Mouse (Mus musculus) mesoderm, embryonic 11.5 days (tissue): ENCODE measurements at regions not wholly inside any gene's neighbourhood (a gene's known extent, or its start where the extent isn't known, plus 50 kb on each side); places are given as distances from the start of the nearest gene placed in this dataset.
A peak's percentile ranks its signal among the peaks of the same experiment; 100 is the strongest.

Experiments
- DNase-seq: peaks from one replicate; pipeline ENCODE4 v3.0.0-alpha.2; 2012; ENCODE audit warnings: low read depth, low spot score

DNA sequence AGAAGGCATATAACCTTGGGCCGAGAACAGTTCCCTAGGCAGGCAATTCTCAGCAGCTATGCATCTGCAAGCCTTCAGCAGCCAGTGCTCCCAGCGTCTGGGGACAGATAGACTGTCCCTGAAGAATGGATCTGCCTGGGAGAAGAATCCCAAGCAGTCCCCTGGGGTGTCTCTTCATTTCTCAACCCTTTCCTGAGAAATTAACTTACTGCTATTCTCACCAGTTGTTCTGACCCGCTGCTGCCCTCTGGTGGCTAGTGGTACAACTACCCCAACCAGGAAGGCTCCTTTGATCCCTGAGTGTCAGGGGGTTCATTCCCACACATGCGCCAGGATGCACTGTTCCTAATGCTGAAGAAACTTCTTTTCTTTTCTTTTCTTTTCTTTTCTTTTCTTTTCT lies 323.7 kb downstream of the Gm45692 start:
- DNase-seq = peak; percentile 73

DNA sequence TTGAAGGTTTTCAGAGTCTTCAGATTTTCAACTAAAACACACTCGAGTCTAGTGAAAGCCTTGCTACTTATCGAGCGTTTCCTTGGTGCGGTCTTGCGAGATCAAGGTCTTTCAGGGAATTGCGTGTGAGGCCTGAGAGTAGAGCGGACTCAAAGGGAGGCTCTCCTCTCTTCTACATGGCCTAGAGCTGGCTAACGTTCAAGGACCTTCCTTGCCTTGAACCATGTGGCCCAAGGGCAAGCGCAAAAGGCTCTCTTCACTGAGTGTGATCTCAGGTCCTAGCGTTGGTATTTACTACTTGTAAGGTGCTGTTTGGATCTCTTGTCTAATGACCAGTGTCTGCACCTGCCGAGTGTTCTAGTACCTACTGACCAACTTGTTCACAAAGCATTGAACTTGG lies 324.4 kb downstream of the Gm45692 start:
- no peak for DNase-seq

DNA sequence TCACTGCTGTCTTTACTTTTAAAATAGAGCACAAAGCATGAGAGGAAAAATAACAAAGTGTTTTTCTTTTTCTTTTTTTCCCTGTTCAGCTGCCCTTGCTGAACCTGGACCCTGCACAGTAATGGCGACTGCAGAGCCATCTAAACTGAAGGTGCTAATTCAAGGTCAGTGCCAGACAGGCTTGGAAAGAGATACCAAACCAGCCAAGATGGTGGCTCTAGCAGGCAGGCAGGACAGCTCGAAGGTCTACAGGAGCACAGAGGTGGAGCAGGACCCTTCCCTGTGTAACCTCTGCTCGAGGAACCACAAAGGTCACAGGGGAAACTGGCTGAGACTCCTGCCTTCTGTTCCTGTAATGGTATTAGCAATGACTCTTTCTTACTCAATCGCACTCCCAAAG lies 326.7 kb downstream of the Gm45692 start:
- no peak for DNase-seq

DNA sequence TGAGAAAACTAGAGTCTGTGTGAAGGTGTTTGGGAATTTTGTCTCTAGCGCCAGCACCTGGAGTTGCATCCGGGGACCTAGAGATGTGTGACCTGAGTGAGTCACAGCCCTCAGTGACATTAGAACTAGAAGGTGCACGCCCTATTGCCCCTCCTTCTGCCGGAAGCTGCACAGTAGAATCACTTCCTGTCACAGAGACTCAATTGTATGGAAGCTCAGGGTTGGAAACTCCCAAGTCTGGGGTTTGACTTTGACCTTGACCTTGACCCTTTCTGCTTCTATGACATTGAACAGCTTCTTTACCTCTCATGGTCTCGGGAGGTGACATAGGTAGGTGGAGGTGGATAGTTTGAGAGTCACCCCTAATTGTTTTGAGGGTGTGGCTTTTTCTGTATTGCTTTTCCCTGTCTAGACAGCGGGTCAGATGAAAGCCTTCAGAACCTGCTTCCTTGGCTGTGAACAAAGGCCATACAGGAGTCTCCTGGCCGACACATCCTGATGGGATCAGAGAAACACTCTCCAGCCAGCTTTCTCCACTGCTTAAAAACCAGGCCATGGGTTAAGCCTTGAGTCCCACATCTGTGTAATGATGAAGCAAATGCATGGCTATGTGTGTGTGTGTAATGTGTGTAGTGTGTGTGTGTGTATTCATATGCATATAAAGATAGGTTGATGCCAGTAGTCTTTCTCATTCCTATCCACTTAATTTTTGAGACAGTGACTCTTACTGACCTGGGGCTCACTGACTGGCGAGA lies 328.7 kb downstream of the Gm45692 start:
- DNase-seq = no peak

DNA sequence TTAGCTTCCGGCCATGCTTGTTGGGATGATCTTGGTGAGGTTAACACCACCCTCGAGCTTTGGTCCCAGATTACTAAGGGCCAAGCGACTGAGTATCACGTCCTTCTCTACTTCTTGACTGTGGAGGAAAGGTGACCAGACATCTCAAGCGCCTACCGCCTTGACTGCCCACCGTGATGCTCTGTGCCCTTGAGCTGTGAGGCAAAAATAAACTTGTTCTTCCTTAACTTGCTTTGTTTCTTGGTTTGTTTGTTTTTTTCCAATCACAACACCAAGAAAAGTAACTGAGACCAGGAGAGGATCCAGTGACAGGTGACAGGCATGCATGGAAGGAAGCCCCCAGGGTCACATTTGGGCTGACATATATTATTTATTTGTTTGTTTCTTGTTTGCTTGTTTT lies 330.0 kb downstream of the Gm45692 start:
- no peak for DNase-seq

DNA sequence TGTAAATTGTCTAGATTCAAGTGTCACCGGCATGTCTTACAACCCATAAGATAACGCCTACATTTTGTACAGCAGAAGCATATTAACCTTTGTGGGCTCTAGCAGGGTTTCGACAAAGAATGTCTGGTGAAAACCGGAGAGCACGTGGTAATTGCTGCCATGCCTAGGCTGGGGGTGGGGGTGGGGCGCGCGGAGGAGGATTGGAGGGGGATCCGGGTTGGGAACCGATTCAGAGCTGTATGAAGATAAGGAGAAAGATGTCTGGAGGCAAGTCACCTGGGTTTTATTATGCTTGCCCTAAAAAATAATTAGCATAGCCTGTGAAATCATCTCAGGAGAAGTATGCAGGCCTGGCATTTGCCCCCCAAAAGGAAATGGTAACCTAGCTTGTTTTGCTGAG lies 331.2 kb downstream of the Gm45692 start:
- DNase-seq = no peak

DNA sequence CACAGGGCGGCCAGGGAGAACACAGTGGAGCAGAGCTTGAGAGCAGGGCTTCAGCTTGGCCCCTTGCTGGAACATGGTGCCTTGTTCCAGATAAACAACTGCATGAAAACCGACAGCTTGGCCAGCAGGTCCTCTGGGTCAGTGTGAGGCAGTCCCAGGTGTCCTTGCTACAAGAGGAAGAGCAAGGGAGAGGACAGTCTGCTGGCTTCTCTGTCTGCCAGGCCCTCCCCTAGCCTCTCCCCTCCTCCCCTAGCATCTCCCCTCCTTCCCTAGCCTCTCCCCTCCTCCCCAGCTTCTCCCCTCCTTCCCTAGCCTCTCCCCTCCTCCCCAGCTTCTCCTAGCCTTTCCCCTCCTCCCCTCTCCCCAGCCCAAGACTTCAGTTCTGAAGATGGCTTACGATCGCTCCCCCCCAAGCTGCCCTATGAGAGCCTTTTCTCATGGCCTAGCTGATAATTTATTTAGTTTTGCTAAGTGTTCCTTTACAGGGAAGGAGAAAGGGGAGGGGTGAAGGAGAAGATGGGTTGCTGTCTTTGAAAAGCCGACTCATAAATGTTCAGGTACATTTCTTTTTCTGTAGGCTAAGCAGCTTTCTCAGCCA lies 333.7 kb downstream of the Gm45692 start:
- DNase-seq = no peak

DNA sequence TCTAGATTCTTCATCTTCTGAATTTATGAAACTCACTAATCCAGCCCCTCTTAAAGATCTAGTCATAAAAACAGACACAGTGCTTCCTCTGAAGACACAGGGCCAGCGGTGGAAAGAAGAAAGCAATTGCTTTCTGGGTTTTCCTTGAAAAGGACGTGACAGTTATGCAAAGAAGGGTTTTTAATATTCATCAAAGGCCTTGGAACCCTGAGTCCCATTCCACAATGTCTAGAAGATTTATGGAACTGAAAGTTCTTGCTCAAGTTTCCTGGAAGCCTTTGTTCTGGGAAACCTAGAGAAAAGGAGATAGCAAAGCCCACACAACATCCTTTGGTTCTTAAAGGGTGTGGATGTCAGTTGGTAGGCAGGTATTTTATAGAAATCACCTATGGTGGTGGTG lies 346.0 kb downstream of the Gm45692 start:
- DNase-seq = no peak

DNA sequence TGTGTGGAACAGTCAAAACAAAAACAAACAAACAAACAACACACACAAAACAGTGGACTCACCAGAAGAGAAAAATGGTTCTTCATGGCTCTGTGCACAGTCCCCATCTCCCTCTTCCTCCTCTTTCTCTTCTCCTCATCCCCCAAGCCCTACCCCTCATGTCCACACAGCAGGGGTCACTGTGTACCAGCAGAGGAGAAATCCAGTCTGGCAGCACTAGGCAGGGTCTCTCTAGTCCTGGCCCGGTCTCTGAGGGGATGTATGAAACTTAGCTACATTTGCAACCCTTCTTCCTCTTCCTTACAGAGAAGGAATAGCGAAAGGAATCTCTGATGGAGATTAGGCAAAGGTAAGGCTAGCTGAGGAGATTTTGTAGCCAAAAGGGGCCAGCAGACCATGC lies 349.1 kb downstream of the Gm45692 start:
- DNase-seq = no peak

DNA sequence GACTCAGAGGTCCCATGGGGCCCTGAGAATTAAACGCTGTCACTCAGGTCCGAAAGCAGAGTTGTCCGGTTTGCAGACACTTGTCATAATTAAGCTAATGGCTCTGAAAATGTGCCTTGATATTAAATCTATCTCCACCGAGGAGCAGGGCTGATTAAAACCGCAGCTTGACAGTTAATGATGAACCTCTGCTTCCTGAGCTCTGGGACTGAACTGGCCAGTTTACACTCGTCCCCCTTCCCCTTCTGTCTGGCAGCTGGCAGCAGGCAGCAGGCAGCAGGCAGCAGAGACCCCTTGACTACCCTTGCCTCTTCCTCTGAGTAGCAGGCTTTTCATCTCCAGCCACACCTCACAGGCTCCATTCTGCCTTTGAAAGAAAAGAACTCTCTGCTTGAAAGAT lies 350.4 kb downstream of the Gm45692 start:
- DNase-seq = no peak

DNA sequence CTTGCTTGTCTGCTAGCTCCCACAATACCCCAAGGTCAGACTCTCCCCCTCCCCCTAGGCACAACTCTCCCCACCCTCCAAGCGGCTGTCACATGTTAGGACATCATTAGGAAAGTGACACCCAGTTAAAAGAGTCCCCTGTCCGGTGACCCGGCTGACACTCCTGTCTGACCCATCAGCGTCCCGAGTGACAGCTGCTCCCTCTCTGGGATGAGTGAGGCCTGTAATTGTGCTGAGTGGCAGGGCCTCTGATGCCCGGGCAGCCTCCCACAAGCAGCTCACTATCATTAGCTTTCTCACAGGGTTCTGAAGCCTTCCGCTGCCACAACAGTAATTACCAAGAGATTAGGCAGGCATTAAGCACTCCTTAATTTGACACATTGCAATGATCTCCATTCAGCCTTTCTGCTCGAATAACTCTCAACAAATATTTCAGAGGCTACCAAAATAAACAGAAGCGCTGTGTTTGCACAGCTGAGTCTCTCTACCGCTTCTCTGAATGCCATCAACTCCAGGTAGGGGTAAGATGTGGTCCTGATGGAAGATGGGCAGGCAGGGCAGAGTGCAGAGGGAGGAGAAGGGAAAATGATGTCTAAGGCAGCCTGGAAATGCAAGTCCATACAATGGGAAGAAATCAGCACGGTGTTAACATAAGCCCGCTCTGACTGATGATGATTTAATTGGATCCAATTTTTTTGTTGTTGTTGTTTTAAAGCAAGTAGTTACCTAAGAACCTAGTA lies 352.6 kb downstream of the Gm45692 start:
- no peak for DNase-seq

DNA sequence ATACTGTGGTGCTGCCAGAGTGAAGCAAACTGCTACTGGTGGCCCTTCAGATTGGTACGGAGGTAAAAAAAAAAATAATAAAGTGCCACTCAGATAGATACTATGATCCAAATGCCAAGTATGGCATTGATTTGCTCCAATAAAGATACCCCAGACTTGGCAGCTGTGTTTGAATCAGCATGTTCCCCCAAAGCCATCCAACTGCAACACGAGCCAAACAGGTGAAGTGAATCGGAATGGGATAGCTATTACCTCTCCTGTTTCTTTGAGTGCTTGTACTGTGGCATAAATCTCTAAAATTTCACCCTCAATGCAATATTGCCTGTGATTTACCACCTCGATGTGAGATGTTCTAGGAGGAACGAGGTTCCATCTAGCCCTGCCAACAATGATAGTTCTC lies 365.4 kb downstream of the Gm45692 start:
- no peak for DNase-seq

DNA sequence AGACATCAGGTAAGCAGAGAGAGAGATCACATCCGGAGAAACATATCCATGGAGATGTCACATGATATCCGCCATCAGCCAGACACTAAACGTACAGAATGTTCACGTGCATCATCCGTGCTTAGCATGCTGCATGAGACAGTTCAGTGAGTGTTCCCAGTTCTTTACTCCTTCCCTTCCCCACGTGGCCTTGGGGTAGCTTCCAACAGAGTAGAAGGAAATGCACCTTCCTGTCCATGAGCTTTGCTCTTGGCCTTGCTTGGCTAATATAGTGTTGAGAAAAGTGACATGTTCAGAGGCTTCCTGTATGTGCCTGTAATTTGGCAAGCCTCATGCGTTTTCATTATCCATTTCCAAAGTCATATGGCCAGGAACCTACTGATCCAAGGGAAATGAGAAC lies 368.5 kb downstream of the Gm45692 start:
- DNase-seq = no peak

DNA sequence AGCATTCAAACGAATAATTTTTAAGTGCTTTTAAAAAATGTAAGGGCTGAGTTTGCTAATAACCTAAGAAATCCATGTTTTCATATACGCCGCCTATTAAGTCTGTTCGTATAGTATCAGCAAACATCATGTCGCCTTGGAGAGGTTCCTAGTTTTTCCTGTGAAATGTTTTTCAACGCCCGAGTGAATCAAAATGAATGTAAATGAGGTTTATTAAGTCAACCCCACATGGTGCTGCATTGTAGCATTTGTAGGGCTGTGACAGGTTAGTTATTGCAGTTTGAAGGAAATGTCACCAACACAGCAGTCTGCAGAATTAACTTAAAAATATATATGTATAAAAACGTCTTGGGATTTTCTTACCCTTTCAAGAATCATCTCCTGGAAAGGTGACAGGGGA lies 369.3 kb downstream of the Gm45692 start:
- no peak for DNase-seq

DNA sequence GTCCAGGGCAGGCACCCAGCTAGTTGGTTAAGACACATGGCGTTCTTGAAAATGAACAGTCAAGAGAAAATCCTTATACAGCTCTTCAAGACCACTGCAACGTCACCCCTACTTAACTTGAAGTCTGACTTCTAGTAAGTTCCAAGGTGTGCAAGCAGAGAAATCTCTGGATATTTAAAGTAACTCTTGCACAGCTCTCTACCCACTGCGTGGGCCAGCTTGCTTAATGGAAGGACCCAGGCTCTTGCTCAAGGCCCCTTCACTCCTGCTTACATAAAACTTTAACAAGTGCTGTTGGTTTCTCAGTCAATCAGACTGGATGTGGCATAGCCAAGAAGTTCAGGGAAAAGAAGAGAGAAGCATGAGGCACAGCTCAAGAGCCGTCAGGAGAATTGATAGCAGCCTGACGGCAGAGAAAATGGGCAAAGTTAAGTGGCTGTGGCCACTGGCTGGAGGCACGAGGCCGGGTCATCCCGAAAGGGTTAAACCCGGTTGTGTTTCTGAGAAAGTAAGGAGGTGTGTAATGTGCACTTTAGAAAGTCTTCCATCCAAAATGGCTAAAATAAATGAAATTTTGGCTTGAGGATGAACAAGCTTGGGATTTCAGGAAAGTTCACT lies 382.0 kb downstream of the Gm45692 start:
- DNase-seq = no peak

DNA sequence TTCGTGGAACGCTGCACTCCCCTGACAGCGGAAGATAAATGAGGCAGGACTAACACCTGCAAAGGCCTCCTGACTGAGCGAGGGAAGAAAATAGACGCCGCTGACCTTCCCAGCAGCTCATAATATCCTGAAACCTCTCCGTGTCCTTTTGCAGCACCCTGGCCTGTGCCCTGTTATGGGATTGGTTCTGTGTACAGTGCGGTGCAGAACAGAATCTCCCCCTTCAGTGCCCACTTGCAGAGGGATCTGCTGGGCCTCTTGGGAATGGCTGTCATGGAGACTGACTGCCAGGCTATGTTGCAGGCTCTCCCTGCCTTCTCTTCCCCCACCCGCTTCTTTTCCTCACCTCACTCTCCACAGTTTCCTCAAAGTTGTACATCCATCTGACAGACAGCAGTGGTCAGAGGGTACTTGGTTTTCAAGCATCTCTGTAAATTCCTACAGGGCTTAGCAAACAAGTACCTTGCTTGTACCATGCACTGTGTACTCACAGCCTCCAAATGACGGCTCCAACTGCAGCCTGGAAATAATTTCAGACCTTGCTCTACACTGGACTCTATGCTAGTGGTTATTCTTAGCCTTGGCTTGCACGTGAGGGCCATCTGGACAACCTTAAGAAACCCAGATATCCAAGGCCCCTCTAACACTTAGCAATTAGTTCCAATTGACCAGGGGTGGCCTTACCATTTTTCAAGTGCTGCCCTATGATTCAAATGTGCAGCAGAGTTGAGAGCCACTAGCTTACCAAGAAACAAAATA lies 382.7 kb downstream of the Gm45692 start:
- DNase-seq = no peak

DNA sequence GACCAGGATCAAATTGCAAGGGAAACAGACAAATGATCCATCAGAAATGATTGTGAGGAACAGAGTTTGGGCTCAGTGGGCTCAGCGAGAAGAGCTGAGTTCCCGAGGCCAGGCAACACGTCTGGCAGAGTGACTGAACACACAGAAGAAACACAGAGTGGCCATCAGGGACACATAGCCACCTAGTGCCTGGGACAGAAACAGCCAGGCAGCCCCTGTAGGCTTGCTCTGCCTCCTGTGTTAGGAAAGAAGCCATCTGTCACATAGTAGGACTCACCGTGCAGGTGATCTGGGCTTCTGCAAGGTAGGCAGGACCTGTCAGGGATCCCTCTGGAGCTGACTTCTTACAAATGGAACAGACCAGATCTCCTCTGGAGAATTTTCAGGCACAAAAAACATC lies 383.4 kb downstream of the Gm45692 start:
- no peak for DNase-seq

DNA sequence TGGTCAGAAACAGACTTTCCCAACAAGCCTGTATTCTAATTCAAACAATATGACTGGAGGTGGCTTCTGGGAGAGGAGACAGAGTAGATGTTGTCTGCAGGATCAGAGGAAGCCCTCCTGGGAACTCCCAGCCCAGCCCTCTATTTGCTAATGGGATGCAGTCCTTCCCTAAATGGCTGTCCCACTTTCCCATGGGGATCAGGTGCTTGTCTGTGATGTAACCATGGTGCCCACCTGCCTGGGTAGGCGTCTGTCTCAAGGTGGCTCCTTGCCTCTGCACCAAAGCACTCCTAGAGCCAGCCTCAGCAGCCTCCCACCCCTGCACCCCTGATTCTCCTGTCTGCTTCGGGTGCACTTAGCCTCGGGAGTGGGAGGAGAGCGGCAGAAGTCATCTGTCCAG lies 384.6 kb downstream of the Gm45692 start:
- DNase-seq = peak; percentile 51

DNA sequence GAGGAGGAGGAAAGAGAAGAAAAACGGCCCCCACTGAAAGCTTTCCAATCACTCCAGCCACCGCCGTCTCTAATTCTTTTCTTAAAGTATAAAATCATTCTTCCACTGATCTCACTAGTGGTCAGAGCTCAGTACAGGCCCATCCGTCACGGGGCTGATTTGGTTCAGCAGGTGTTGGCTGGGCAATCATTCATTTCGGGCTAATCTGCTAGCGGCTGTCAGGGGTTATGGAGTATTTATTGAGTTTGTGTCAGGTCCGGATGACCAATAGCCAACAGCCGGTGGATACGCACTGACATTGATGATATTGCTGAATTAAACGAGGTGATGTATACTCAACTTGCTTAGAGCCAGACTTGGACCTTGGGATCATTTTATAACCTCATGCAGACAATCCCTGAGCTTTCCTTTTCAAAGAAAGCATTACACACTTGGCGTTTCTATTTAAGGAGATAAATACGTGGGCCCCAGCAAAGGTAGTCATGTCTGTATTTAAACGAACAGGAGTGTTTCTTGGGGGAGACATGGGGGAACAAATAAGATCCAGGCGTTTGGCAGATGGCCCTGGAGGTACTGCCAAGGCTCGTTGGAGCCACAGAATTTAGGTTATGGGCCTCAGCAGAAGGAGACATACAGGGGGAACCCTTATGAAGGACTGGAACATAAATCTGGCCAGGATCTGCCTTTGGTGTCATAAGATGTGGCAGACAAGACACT lies 385.1 kb downstream of the Gm45692 start:
- DNase-seq = peak; percentile 73

DNA sequence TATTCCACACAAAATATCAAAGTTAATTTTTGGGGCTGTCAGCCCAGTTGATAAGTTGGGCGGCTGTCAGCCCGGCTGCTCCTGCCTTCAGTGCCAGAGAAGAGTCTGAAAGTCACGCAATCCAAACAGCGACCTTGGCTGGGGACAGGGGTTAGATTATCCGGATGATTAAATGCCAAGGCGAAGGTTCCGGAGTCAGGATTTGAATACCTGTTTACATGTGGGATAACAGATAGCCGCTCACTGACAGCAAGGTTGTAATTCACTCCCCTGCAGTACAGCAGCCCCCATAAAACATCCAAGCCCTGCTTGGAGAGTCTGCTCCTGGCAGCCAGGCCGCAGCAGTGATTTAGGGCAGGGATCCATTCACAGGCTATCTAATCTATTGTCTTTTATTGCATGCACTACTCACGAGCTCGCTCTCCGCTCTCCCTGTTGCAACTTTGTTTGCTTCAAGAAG lies 388.3 kb downstream of the Gm45692 start:
- peak; percentile 78 for DNase-seq

DNA sequence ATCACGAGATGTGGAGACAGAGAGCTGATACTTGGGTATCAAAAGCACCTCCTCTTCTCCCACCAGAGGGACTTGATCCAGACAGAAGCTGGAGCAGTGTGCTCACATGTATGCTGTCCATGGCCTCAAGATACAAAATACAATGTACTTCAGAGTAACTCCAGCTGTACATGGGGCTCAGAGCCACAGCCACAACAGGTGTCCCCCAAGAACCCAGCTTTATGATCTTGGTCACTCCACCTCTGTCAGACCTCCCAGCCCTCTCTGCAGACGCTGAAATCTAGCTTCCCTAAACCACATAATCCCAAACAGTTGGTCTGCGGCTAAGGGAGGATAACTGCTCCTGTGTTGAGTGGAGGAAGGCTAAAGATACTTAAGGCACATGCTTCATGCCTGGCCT lies 389.9 kb downstream of the Gm45692 start:
- DNase-seq = no peak
